14 mouse cellular contexts compared by ENCODE assay signal in the genomic region with DNA sequence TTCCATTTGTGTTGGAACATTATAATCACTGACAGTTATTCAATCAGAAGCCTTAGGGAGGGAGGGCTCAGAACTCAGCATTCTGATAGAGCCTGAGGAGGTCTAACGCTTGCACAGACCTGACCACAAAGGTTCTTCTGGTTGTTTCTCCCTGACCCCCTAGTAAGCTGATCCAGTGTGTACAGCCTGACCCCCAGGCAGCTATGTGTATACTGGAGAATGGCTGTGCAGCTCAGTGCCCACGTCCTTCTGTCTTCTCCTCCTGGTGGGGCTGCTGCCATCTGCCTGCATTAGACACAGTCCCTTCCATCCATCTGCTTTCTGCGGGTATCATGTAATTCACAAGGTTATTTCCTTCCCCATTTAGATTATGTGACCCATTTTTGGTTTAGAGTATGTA.
DNase-seq lines count a peak whose midpoint lies in the region; ATAC-seq and TF ChIP-seq lines count a peak whose summit lies in the region.
"Had no signal": no experiment of that assay in that cellular context is flagged by ENCODE, and none has a peak within 500 bp of the region (broad histone marks: within the 10 kb centered on the region; RNA-seq: fewer than 3 reads in every experiment).

No protein-coding gene starts in this region.

- no peak overlapping the region for H3K9ac ChIP-seq in hindbrain, postnatal 0 days (replicated peaks; ENCODE audit: low read length)
- no peak overlapping the region for H3K9ac ChIP-seq in stomach, postnatal 0 days (ENCODE audit: low read length)
- H3K9ac ChIP-seq: heart, embryonic 12.5 days; liver, embryonic 12.5 days; stomach, embryonic 15.5 days had no signal

- H3K27ac ChIP-seq in hindbrain, postnatal 0 days: no peak overlapping the region
- no peak overlapping the region for H3K27ac ChIP-seq in stomach, postnatal 0 days (replicated peaks)
- H3K27ac ChIP-seq: left cerebral cortex, adult 2 months; liver, embryonic 12.5 days; stomach, embryonic 15.5 days had no signal

- peaks cover 12% of the 10 kb centered on the region; the same call in 1 of the 2 replicates for H3K36me3 ChIP-seq in hindbrain, postnatal 0 days (ENCODE audit: insufficient read depth, low read length)
- H3K36me3 ChIP-seq in stomach, postnatal 0 days (ENCODE audit: control insufficient read depth, insufficient read depth, low read length): peaks cover 12% of the 10 kb centered on the region

- 65% methylated on average over 3 of the region's 3 CpGs for WGBS in hindbrain, postnatal 0 days
- 69% methylated on average over 3 of the region's 3 CpGs for WGBS in stomach, postnatal 0 days

- no peak overlapping the region for H3K4me3 ChIP-seq in hindbrain, postnatal 0 days (ENCODE audit: low read length)
- H3K4me3 ChIP-seq in stomach, postnatal 0 days (ENCODE audit: low read depth, low read length): no peak overlapping the region
- H3K4me3 ChIP-seq: heart, embryonic 12.5 days; left cerebral cortex, adult 2 months; liver, embryonic 12.5 days; stomach, embryonic 15.5 days had no signal

- no peak for TF ChIP-seq EP300 in stomach, postnatal 0 days (optimal IDR thresholded peaks at IDR 0.05)

- no peak overlapping the region for H3K4me2 ChIP-seq in hindbrain, postnatal 0 days (ENCODE audit: low read depth, low read length)
- H3K4me2 ChIP-seq in stomach, postnatal 0 days (replicated peaks; ENCODE audit: low read depth): no peak overlapping the region
- H3K4me2 ChIP-seq: heart, embryonic 12.5 days; liver, embryonic 12.5 days; stomach, embryonic 15.5 days had no signal

- no peaks in the 10 kb centered on the region for H3K27me3 ChIP-seq in hindbrain, postnatal 0 days (ENCODE audit: insufficient read depth, low read length)
- no peaks in the 10 kb centered on the region for H3K27me3 ChIP-seq in stomach, postnatal 0 days (ENCODE audit: control insufficient read depth, insufficient read depth, low read length)
- H3K27me3 ChIP-seq: heart, embryonic 12.5 days; liver, embryonic 12.5 days; stomach, embryonic 15.5 days had no signal

- H3K4me1 ChIP-seq in hindbrain, postnatal 0 days (ENCODE audit: insufficient read depth, low read length): no peaks in the 10 kb centered on the region
- no peaks in the 10 kb centered on the region for H3K4me1 ChIP-seq in stomach, postnatal 0 days (replicated peaks; ENCODE audit: control insufficient read depth, insufficient read depth)
- H3K4me1 ChIP-seq: heart, embryonic 12.5 days; liver, embryonic 12.5 days had no signal

- peak; percentile 69 for ATAC-seq in hindbrain, postnatal 0 days
- ATAC-seq in stomach, postnatal 0 days (ENCODE audit: low FRiP score, low TSS enrichment): no peak
- ATAC-seq: intestine, embryonic 16.5 days; liver, embryonic 12.5 days had no signal

- TF ChIP-seq CTCF in hindbrain, postnatal 0 days (IDR thresholded peaks at IDR 0.05; ENCODE audit: low read depth): no peak
- no peak for TF ChIP-seq CTCF in stomach, postnatal 0 days (IDR thresholded peaks at IDR 0.05; ENCODE audit: low read depth)

- no peaks in the 10 kb centered on the region for H3K9me3 ChIP-seq in hindbrain, postnatal 0 days (ENCODE audit: low read length)
- H3K9me3 ChIP-seq in stomach, postnatal 0 days (ENCODE audit: control insufficient read depth, low read length): no peaks in the 10 kb centered on the region
- H3K9me3 ChIP-seq: heart, embryonic 12.5 days; liver, embryonic 12.5 days; stomach, embryonic 15.5 days had no signal

- DNase-seq in left cerebral cortex, adult 18-20 months (ENCODE audit: low spot score in 2 of 2): peak; percentile 41 to 47
- DNase-seq in left cerebral cortex, adult 11 months (ENCODE audit: low spot score): no peak
- DNase-seq in cerebellum, adult 8-10 months: peak; percentile 67
- DNase-seq in hindbrain, postnatal 0 days (ENCODE audit: low spot score): no peak
- DNase-seq in right cerebral cortex, adult 2 months (ENCODE audit: low spot score in 2 of 2): peak; percentile 45 to 60
- DNase-seq in stomach, postnatal 0 days (ENCODE audit: low spot score): no peak
- DNase-seq in heart, adult 11 months: no peak
- DNase-seq: adrenal gland, postnatal 36 days; lung, postnatal 36 days had no signal

Comparison
In these comparisons a context has a peak if more than half of its experiments do, and no peak if none do; other contexts are left out.
1. DNase-seq: peak in left cerebral cortex, adult 18-20 months (2 of 2), cerebellum, adult 8-10 months (single experiment) and right cerebral cortex, adult 2 months (2 of 2); none in left cerebral cortex, adult 11 months (single experiment), hindbrain, postnatal 0 days (single experiment), stomach, postnatal 0 days (single experiment) and heart, adult 11 months (single experiment).